Mouse (Mus musculus): ENCODE results near the gene Klhl18. TPM values are rescaled to one million over a fixed set of nuclear protein-coding genes. Genes with fewer than 3 reads are reported as not detected.

Gene Klhl18
- polyA plus RNA-seq (2014; fragmentation: Nextera tagmentation; extraction: Ambion mirVana): 9.2 and 9.7 TPM in 2 replicates

GRCm38 (mm10) chr9:110476124-110477091, at the start of gene Klhl18, which contains the start of gene Kif9:
Gene Klhl18, minus strand, starts transcription at chr9:110476694.
Gene Kif9, plus strand, starts transcription at chr9:110476958.
- ATAC-seq (ENCODE audit: low FRiP score): peak; percentile 99
- Histone ChIP-seq H3K4me2 (replicated peaks; ENCODE audit: low read depth, low read length) (peak within 1 kb of the TSS; percentile 67), H3K4me1 (replicated peaks; ENCODE audit: control insufficient read depth, insufficient read depth, low read length) (peaks cover 4% of the 10 kb centered on the region; the same call in 1 of the 2 replicates), H3K27me3 (ENCODE audit: control insufficient read depth, insufficient read depth, low read length) (no peaks in the 10 kb centered on the region), H3K9ac (ENCODE audit: low read depth, low read length) (peak within 1 kb of the TSS; percentile 78), H3K36me3 (ENCODE audit: control insufficient read depth, insufficient read depth, low read length) (no peaks in the 10 kb centered on the region), H3K27ac (ENCODE audit: low read depth, low read length) (peak within 1 kb of the TSS; percentile 65), H3K4me3 (ENCODE audit: low read depth, low read length) (peak within 1 kb of the TSS; percentile 62), H3K9me3 (ENCODE audit: control insufficient read depth, low read length) (no peaks in the 10 kb centered on the region)
- under 1% methylated on average over 53 of the region's 53 CpGs for WGBS
- DNase-seq (ENCODE audit: low spot score): peak; percentile 98

- H3K9me3 ChIP-seq (ENCODE audit: control insufficient read depth, low read length): no peaks in the 10 kb centered on the region
- no peak overlapping the region for H3K4me3 ChIP-seq (ENCODE audit: low read depth, low read length)
- no peaks in the 10 kb centered on the region for H3K36me3 ChIP-seq (ENCODE audit: control insufficient read depth, insufficient read depth, low read length)
- no peak overlapping the region for H3K9ac ChIP-seq (ENCODE audit: low read depth, low read length)
- DNase-seq (ENCODE audit: low spot score): no peak
- no peaks in the 10 kb centered on the region for H3K27me3 ChIP-seq (ENCODE audit: control insufficient read depth, insufficient read depth, low read length)
- ATAC-seq (ENCODE audit: low FRiP score): no peak
- 56% methylated on average over 2 of the region's 2 CpGs for WGBS
- no peaks in the 10 kb centered on the region for H3K4me1 ChIP-seq (replicated peaks; ENCODE audit: control insufficient read depth, insufficient read depth, low read length)
- no peak overlapping the region for H3K4me2 ChIP-seq (replicated peaks; ENCODE audit: low read depth, low read length)
- no peak overlapping the region for H3K27ac ChIP-seq (ENCODE audit: low read depth, low read length)
Observed at GRCm38 (mm10) chr9:110525737-110526136, 49.2 kb upstream of the Klhl18 start.

GRCm38 (mm10) chr9:110490913-110491312, 14.4 kb upstream of the Klhl18 start:
- H3K9me3 ChIP-seq (ENCODE audit: control insufficient read depth, low read length): no peaks in the 10 kb centered on the region; the same call in 1 of the 2 replicates
- H3K4me3 ChIP-seq (ENCODE audit: low read depth, low read length): no peak overlapping the region
- DNase-seq (ENCODE audit: low spot score) (peak; percentile 13), ATAC-seq (ENCODE audit: low FRiP score) (no peak)
- no peaks in the 10 kb centered on the region for H3K27me3 ChIP-seq (ENCODE audit: control insufficient read depth, insufficient read depth, low read length)
- H3K4me1 ChIP-seq (replicated peaks; ENCODE audit: control insufficient read depth, insufficient read depth, low read length): no peaks in the 10 kb centered on the region
- no peak overlapping the region for H3K9ac ChIP-seq (ENCODE audit: low read depth, low read length)
- WGBS: 56% methylated on average over 5 of the region's 5 CpGs
- no peak overlapping the region for H3K4me2 ChIP-seq (replicated peaks; ENCODE audit: low read depth, low read length)
- no peaks in the 10 kb centered on the region for H3K36me3 ChIP-seq (ENCODE audit: control insufficient read depth, insufficient read depth, low read length)
- no peak overlapping the region for H3K27ac ChIP-seq (ENCODE audit: low read depth, low read length)

GRCm38 (mm10) chr9:110488841-110489240, 12.3 kb upstream of the Klhl18 start:
- WGBS: 30% methylated on average over 4 of the region's 4 CpGs
- Histone ChIP-seq H3K27me3 (ENCODE audit: control insufficient read depth, insufficient read depth, low read length) (no peaks in the 10 kb centered on the region), H3K9ac (ENCODE audit: low read depth, low read length) (no peak overlapping the region), H3K4me1 (replicated peaks; ENCODE audit: control insufficient read depth, insufficient read depth, low read length) (no peaks in the 10 kb centered on the region), H3K4me3 (ENCODE audit: low read depth, low read length) (no peak overlapping the region), H3K27ac (ENCODE audit: low read depth, low read length) (no peak overlapping the region), H3K36me3 (ENCODE audit: control insufficient read depth, insufficient read depth, low read length) (no peaks in the 10 kb centered on the region), H3K4me2 (replicated peaks; ENCODE audit: low read depth, low read length) (no peak overlapping the region), H3K9me3 (ENCODE audit: control insufficient read depth, low read length) (no peaks in the 10 kb centered on the region; the same call in 1 of the 2 replicates)
- ATAC-seq (ENCODE audit: low FRiP score) (no peak), DNase-seq (ENCODE audit: low spot score) (no peak)

GRCm38 (mm10) chr9:110478639-110479038, 2.1 kb upstream of the Klhl18 start:
- DNase-seq (ENCODE audit: low spot score): no peak
- no peaks in the 10 kb centered on the region for H3K27me3 ChIP-seq (ENCODE audit: control insufficient read depth, insufficient read depth, low read length)
- H3K4me3 ChIP-seq (ENCODE audit: low read depth, low read length): no peak overlapping the region
- H3K27ac ChIP-seq (ENCODE audit: low read depth, low read length): no peak overlapping the region
- no peaks in the 10 kb centered on the region for H3K9me3 ChIP-seq (ENCODE audit: control insufficient read depth, low read length)
- H3K9ac ChIP-seq (ENCODE audit: low read depth, low read length): no peak overlapping the region
- 75% methylated on average over 4 of the region's 4 CpGs for WGBS
- no peak overlapping the region for H3K4me2 ChIP-seq (replicated peaks; ENCODE audit: low read depth, low read length)
- peaks cover 4% of the 10 kb centered on the region; the same call in 1 of the 2 replicates for H3K4me1 ChIP-seq (replicated peaks; ENCODE audit: control insufficient read depth, insufficient read depth, low read length)
- ATAC-seq (ENCODE audit: low FRiP score): no peak
- H3K36me3 ChIP-seq (ENCODE audit: control insufficient read depth, insufficient read depth, low read length): no peaks in the 10 kb centered on the region

- ATAC-seq (ENCODE audit: low FRiP score): no peak
- H3K27me3 ChIP-seq (ENCODE audit: control insufficient read depth, insufficient read depth, low read length): no peaks in the 10 kb centered on the region
- 56% methylated on average over 11 of the region's 11 CpGs for WGBS
- peaks cover 4% of the 10 kb centered on the region; the same call in 1 of the 2 replicates for H3K4me1 ChIP-seq (replicated peaks; ENCODE audit: control insufficient read depth, insufficient read depth, low read length)
- no peak overlapping the region for H3K27ac ChIP-seq (ENCODE audit: low read depth, low read length)
- no peak overlapping the region for H3K4me2 ChIP-seq (replicated peaks; ENCODE audit: low read depth, low read length)
- no peak overlapping the region for H3K9ac ChIP-seq (ENCODE audit: low read depth, low read length)
- no peak for DNase-seq (ENCODE audit: low spot score)
- H3K9me3 ChIP-seq (ENCODE audit: control insufficient read depth, low read length): no peaks in the 10 kb centered on the region
- no peaks in the 10 kb centered on the region for H3K36me3 ChIP-seq (ENCODE audit: control insufficient read depth, insufficient read depth, low read length)
- no peak overlapping the region for H3K4me3 ChIP-seq (ENCODE audit: low read depth, low read length)
Observed at GRCm38 (mm10) chr9:110477951-110478350, 1.5 kb upstream of the Klhl18 start.

- WGBS: 80% methylated on average over 3 of the region's 3 CpGs
- no peaks in the 10 kb centered on the region for H3K27me3 ChIP-seq (ENCODE audit: control insufficient read depth, insufficient read depth, low read length)
- ATAC-seq (ENCODE audit: low FRiP score): no peak
- no peak overlapping the region for H3K27ac ChIP-seq (ENCODE audit: low read depth, low read length)
- peak; percentile 18 for DNase-seq (ENCODE audit: low spot score)
- no peaks in the 10 kb centered on the region for H3K9me3 ChIP-seq (ENCODE audit: control insufficient read depth, low read length)
- no peak overlapping the region for H3K4me2 ChIP-seq (replicated peaks; ENCODE audit: low read depth, low read length)
- no peaks in the 10 kb centered on the region for H3K36me3 ChIP-seq (ENCODE audit: control insufficient read depth, insufficient read depth, low read length)
- H3K4me3 ChIP-seq (ENCODE audit: low read depth, low read length): no peak overlapping the region
- no peak overlapping the region for H3K9ac ChIP-seq (ENCODE audit: low read depth, low read length)
- H3K4me1 ChIP-seq (replicated peaks; ENCODE audit: control insufficient read depth, insufficient read depth, low read length): no peaks in the 10 kb centered on the region
Observed at GRCm38 (mm10) chr9:110466179-110466578, 10.3 kb downstream of the Klhl18 start.

GRCm38 (mm10) chr9:110465336-110465735, 11.2 kb downstream of the Klhl18 start:
- DNase-seq (ENCODE audit: low spot score) (no peak), ATAC-seq (ENCODE audit: low FRiP score) (no peak)
- no peak overlapping the region for H3K4me2 ChIP-seq (replicated peaks; ENCODE audit: low read depth, low read length)
- H3K4me1 ChIP-seq (replicated peaks; ENCODE audit: control insufficient read depth, insufficient read depth, low read length): no peaks in the 10 kb centered on the region
- 90% methylated on average over 6 of the region's 6 CpGs for WGBS
- H3K9ac ChIP-seq (ENCODE audit: low read depth, low read length): no peak overlapping the region
- H3K27ac ChIP-seq (ENCODE audit: low read depth, low read length): no peak overlapping the region
- H3K4me3 ChIP-seq (ENCODE audit: low read depth, low read length): no peak overlapping the region
- no peaks in the 10 kb centered on the region for H3K27me3 ChIP-seq (ENCODE audit: control insufficient read depth, insufficient read depth, low read length)
- no peaks in the 10 kb centered on the region for H3K36me3 ChIP-seq (ENCODE audit: control insufficient read depth, insufficient read depth, low read length)
- no peaks in the 10 kb centered on the region for H3K9me3 ChIP-seq (ENCODE audit: control insufficient read depth, low read length)

Measured in hindbrain, embryonic 11.5 days (tissue).